Mouse (Mus musculus): Measurements from ENCODE around the gene Zfp607b. TPM values are rescaled to one million over a fixed set of nuclear protein-coding genes. Genes with fewer than 3 reads are reported as not detected.

Gene Zfp607b
- polyA plus RNA-seq, 1 experiment, result 1.5 TPM

DNA sequence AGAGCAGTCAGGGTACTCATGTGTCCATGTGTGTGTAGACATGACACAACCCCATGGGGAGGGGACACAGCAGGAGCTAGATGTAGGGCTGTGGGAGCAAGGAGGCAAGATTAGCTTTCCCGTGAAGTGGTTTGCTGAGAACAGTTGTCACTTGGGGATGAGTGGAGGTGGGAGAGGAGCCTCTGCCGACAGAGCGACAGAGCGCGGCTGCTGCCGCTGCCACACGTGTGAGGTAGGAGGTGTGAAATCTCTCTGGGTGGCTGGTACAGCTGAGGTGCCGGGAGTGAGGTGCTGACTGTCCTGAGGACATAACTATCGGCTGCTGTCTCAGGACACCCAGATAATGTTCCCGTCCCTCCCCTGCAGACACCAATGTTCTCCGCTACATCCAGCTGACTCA is 33.6 kb upstream of the Zfp607b start:
- no peak for DNase-seq
- no peaks in the 10 kb centered on the region for H3K4me1 ChIP-seq (ENCODE audit: control insufficient read depth, insufficient read depth, low read length)
- 38% methylated on average over 11 of the region's 11 CpGs for WGBS
- TF ChIP-seq CTCF (IDR thresholded peaks at IDR 0.05; ENCODE audit: insufficient read depth, low read length) (no peak), POLR2A (IDR thresholded peaks at IDR 0.05; ENCODE audit: borderline replicate concordance, extremely low read depth, low read depth, low read length) (no peak)
- H3K4me3 ChIP-seq (replicated peaks; ENCODE audit: extremely low read depth, low read depth, low read length), result no peak overlapping the region

DNA sequence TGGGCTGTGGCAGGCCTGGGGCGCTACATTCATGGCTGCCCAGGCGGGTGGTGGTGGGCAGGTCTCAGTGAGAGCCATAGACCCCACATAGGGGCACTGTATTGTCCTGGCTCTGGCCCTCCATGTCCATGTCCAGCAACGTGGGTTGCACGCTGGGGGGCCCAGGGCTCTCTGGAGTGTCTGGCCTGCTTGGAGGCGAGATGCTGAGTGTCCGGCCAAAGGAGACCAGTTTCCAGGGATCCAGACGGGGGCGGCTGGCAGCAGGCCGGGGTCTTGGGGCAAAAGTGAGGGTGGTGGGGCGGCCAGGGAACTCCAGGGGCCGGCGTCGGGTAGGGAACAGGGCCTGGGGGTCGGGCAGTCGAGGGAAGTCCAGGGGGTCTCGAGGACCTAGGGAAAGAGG is 32.5 kb upstream of the Zfp607b start:
- no peak for TF ChIP-seq POLR2A (IDR thresholded peaks at IDR 0.05; ENCODE audit: borderline replicate concordance, extremely low read depth, low read depth, low read length)
- no peak for TF ChIP-seq CTCF (IDR thresholded peaks at IDR 0.05; ENCODE audit: insufficient read depth, low read length)
- Histone ChIP-seq H3K4me1 (ENCODE audit: control insufficient read depth, insufficient read depth, low read length) (no peaks in the 10 kb centered on the region), H3K4me3 (replicated peaks; ENCODE audit: extremely low read depth, low read depth, low read length) (no peak overlapping the region)
- DNase-seq, result no peak
- WGBS, result 88% methylated on average over 16 of the region's 16 CpGs

DNA sequence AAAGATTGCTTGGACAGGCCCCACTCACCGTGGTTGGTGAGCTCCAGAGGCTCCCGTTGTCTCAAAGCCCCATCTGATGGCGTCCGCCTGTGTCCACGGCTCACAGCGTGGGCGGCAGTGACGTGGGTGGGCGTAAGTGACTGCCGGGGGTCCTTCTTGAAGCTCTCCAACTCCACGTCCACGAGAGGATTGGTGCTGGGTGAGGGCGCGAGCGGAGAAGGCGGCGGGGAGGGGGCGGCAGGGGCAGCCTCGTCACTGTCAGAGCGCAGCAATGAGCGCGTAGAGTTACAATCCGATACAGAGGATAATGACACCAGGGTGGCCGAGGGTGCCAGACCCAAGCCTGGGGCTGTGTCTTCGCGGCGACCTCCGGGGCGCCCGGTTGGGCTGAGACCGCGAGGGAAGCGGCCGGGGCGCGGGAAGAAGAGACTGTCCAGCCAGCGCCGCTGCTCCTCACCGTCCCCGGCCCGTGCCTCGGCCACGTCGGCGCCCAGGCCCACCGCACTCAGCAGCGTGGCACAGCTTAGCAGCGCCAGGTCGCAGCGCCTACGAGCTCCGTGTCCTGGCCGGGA is 31.2 kb upstream of the Zfp607b start:
- TF ChIP-seq CTCF (IDR thresholded peaks at IDR 0.05; ENCODE audit: insufficient read depth, low read length) (no peak), POLR2A (IDR thresholded peaks at IDR 0.05; ENCODE audit: borderline replicate concordance, extremely low read depth, low read depth, low read length) (no peak)
- no peak for DNase-seq
- WGBS, result 47% methylated on average over 50 of the region's 53 CpGs
- no peaks in the 10 kb centered on the region for H3K4me1 ChIP-seq (ENCODE audit: control insufficient read depth, insufficient read depth, low read length)
- H3K4me3 ChIP-seq (replicated peaks; ENCODE audit: extremely low read depth, low read depth, low read length), result no peak overlapping the region

DNA sequence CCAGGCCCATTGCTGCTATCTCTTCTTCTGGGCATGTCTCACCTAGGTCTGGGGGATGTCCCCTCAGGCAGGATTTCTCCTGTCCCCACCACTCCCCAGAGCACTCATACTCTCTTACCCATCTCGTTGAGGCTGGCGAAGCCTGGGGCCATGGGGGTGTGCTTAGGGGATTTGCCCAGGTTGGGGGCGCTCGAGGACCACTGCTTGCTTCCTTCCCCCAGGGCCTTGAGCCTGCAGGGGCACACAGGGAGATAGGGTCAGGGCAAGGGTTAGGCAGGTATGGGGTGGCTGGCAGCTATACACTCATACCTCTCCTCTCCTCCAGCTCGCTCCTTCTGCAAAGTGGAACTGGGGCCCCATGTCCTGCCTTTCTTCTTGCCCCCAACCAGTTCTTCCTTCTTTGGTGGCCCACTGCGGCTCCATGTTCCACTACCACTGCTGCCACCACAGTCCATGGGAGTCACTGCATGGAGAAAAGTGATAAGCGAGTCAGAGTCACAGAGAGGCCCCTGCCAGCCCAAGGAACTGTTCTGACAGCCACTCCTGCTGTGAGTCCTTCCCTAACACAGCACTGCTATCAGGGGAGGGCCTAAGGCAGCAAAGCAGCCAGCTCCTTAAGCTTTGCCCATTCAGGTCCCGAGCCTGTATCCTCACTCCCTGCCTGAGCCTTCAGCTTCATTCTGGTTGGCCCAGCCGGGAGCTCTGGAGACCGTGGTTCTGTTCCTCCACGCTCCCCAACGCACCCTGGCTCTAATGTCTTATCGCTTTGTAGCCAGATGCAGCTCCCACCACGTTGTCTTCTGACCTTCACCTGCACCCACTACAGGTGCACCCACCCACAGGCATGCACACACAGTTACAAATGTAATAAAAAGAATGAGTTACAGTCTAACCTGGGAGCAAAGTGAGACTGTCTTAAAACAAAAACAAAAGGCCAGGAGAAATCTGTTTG is 30.2 kb upstream of the Zfp607b start:
- WGBS, result 72% methylated on average over 14 of the region's 14 CpGs
- no peak overlapping the region for H3K4me3 ChIP-seq (replicated peaks; ENCODE audit: extremely low read depth, low read depth, low read length)
- TF ChIP-seq CTCF (IDR thresholded peaks at IDR 0.05; ENCODE audit: insufficient read depth, low read length), result no peak
- no peak for TF ChIP-seq POLR2A (IDR thresholded peaks at IDR 0.05; ENCODE audit: borderline replicate concordance, extremely low read depth, low read depth, low read length)

DNA sequence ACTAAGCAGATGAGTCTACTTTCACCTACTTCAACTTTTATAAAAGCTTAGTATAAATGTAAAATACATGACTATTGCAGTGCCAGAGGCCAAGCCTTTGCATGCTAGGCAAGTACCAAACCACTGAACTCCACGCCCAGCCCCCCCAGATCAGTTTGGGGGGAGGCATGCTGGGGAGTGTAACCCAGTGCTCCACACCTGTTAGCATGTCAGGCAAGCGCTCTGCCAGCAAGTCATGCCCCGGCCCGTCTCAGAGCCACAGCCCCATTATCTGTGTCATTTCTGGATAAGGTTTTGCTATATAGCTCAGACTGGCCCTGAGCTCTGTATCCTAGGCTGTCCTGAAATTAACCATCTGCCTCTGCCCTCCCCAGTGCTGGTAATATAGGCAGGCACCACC is 27.1 kb upstream of the Zfp607b start:
- TF ChIP-seq CTCF (IDR thresholded peaks at IDR 0.05; ENCODE audit: insufficient read depth, low read length), result no peak
- no peak for TF ChIP-seq POLR2A (IDR thresholded peaks at IDR 0.05; ENCODE audit: borderline replicate concordance, extremely low read depth, low read depth, low read length)
- Histone ChIP-seq H3K4me3 (replicated peaks; ENCODE audit: extremely low read depth, low read depth, low read length) (no peak overlapping the region), H3K4me1 (ENCODE audit: control insufficient read depth, insufficient read depth, low read length) (no peaks in the 10 kb centered on the region)

More for the DNA sequence above, 30.2 kb upstream of the Zfp607b start:
- H3K4me1 ChIP-seq (ENCODE audit: control insufficient read depth, insufficient read depth, low read length), result no peaks in the 10 kb centered on the region
- DNase-seq, result no peak

DNA sequence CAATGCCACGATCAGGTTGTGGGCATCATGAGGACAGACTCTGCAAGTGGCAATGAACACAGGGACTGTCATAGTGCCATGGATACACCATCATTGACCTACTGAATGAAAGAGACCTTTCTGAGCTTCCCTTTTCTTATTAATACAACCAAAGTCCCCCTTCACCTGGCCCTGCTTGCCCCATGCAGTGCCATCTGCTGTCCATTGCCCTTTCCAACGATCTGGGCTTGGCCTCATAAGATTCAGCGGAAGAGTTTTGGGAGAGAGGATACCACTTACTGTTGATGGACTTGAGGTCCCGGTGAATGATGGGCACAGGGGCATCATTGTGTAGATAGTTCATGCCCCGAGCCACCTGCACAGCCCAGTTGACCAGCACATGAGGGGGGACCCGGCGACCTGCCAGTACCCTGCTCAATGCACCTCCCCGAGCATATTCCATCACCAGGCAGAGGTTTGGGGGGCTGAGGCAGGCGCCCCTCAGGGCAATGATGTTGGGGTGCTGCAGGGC is 16.0 kb upstream of the Zfp607b start:
- peaks cover 5% of the 10 kb centered on the region for H3K4me1 ChIP-seq (ENCODE audit: control insufficient read depth, insufficient read depth, low read length)
- no peak overlapping the region for H3K4me3 ChIP-seq (replicated peaks; ENCODE audit: extremely low read depth, low read depth, low read length)
- no peak for DNase-seq
- WGBS, result 46% methylated on average over 9 of the region's 9 CpGs
- no peak for TF ChIP-seq CTCF (IDR thresholded peaks at IDR 0.05; ENCODE audit: insufficient read depth, low read length)
- no peak for TF ChIP-seq POLR2A (IDR thresholded peaks at IDR 0.05; ENCODE audit: borderline replicate concordance, extremely low read depth, low read depth, low read length)

More for the DNA sequence above, 27.1 kb upstream of the Zfp607b start:
- no peak for DNase-seq
- 91% methylated on average over 4 of the region's 4 CpGs for WGBS

DNA sequence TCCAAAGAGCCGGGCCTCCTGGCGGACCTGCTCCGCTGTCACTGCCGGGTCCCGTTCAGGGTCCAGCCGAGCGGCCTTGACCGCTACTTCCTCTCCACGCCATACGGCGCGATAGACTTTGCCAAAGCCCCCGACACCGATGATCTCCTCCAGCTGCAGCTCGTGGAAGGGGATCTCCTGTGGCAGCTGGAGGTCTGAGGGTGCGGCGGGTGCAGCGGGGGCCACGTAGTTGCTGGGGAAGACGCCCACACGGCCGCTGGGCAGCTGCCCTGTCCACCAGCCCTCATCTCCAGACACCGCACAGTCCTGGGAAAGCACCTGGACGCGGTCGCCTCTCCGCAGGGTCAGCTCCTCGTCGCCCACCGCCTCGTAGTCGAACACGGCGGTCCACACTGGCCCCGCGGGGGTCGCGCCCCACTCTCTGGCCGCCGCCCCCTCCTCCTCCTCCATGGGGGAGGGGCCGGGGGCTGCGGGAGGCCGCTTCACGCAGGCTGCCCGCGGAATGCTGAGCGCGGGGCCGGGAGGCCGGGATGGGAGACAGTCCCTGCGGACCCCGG is 15.5 kb upstream of the Zfp607b start:
- TF ChIP-seq POLR2A (IDR thresholded peaks at IDR 0.05; ENCODE audit: borderline replicate concordance, extremely low read depth, low read depth, low read length), result no peak
- TF ChIP-seq CTCF (IDR thresholded peaks at IDR 0.05; ENCODE audit: insufficient read depth, low read length), result no peak
- H3K4me3 ChIP-seq (replicated peaks; ENCODE audit: extremely low read depth, low read depth, low read length), result peak overlapping the region; percentile 79
- DNase-seq, result no peak
- peaks cover 5% of the 10 kb centered on the region for H3K4me1 ChIP-seq (ENCODE audit: control insufficient read depth, insufficient read depth, low read length)
- WGBS, result 2% methylated on average over 49 of the region's 52 CpGs

DNA sequence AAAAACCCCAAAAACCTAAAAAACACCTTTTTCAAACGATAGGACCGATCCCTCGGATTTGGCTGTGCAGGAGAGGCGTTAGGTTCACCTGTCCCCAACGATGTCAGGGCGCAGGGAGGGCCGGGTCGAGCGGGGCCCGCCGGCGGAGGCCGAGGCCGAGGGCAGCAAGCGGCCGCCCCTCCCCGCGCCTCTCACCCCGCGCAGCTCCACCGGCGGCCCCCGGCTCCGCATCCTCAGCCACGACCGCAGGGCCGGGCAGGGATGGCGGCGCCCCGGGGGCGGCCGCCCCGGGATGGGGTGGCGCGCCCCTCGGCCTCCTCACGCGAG is 15.0 kb upstream of the Zfp607b start:
- Histone ChIP-seq H3K4me3 (replicated peaks; ENCODE audit: extremely low read depth, low read depth, low read length) (peak overlapping the region; percentile 79), H3K4me1 (ENCODE audit: control insufficient read depth, insufficient read depth, low read length) (peaks cover 5% of the 10 kb centered on the region)
- TF ChIP-seq POLR2A (IDR thresholded peaks at IDR 0.05; ENCODE audit: borderline replicate concordance, extremely low read depth, low read depth, low read length) (no peak), CTCF (IDR thresholded peaks at IDR 0.05; ENCODE audit: insufficient read depth, low read length) (no peak)
- 1% methylated on average over 38 of the region's 38 CpGs for WGBS
- DNase-seq, result no peak

DNA sequence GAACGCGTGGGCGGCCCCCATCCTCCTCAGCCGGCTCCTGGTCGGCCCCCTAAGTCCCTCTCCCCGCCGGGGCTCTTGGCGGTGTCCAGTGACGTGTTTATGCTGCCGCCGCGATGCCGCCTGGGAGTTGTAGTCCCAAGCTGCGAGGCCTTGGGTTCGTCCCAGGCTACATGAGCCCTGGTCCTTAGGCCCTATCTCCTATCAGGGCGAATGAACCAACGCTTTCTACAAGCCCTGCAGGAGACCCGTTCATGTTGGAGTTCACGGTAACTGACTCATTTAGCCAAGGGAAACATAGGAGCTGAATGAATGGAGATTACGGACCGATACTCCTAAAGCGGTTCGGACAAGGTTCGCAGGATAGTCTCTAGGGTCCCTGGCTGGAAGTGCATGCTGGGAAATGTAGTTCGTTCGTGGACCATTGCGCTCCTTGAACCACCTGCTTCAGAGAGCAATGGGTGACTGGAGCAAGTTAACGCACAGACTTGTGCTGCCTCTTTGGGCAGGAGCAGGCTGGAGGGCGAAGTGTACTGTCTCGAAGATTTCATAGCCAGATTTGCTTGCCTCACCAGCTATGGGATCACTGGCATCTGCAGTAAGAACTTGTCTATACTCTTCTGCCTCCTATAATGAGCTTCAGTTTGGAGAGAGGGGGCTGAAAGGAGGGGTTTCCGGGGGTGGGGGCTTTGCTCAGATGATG is 14.5 kb upstream of the Zfp607b start, which contains the start of gene Map3k10:
TSS of gene Map3k10 (minus strand) at position 77 of the 700 bp plus-strand sequence.
- H3K4me1 ChIP-seq (ENCODE audit: control insufficient read depth, insufficient read depth, low read length), result peaks cover 5% of the 10 kb centered on the region
- WGBS, result 1% methylated on average over 31 of the region's 31 CpGs
- peak; percentile 97 for DNase-seq
- TF ChIP-seq POLR2A (IDR thresholded peaks at IDR 0.05; ENCODE audit: borderline replicate concordance, extremely low read depth, low read depth, low read length) (peak; percentile 17; the same call in 1 of the 2 replicates), CTCF (IDR thresholded peaks at IDR 0.05; ENCODE audit: insufficient read depth, low read length) (no peak)
- peak within 1 kb of the TSS; percentile 79 for H3K4me3 ChIP-seq (replicated peaks; ENCODE audit: extremely low read depth, low read depth, low read length)
